Mouse (Mus musculus) layer of hippocampus, adult 9-11 months (tissue): ENCODE measurements around the gene Cd3e.
"Not testable (repeated sequence)": the region's sequence is repeated elsewhere in the genome, so short reads cannot be mapped to it uniquely, and the experiment has no call there.

Source experiments
- DNase-seq: peaks from one replicate; pipeline ENCODE4 v3.0.0; 2022

The Cd3e gene

DNA sequence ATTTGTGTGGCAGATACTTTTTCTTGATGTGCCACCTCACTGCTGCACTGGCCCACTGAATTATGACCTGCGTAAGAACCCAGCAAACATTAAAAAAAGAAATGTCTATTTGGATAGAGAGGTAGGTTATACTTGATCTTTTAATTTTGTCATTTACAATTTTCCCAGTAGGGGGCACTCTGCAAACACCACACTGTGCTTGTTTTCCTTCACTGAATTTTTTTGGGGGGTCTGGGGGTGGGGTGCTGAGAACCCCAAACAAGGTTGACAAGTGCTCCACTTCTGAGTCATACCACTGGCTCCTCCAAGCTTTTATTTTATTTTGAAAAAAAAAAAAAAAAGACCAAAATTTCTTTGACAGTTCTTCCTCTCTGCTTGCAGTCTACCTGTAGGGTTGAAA, 40.0 kb downstream of the Cd3e start:
- DNase-seq = no peak

DNA sequence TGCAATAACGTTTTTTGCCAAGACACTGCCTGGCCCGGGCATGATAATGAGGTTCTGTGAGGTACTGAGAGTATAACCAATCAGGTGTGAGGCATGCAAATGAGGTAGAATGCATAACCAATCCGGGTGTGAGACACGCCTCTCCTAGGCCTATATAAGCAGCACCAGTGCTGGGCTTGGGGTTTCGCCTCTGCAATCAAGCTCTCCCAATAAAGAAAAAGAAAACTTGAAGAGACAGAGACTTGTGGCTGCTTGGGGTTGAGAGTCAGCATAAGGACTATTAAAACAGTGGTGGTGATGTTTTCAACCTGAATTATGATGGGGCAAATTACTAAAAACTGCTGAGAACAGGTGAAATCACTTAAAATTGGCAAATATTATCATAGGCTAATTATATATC, 41.7 kb downstream of the Cd3e start:
- not testable (repeated sequence) for DNase-seq

DNA sequence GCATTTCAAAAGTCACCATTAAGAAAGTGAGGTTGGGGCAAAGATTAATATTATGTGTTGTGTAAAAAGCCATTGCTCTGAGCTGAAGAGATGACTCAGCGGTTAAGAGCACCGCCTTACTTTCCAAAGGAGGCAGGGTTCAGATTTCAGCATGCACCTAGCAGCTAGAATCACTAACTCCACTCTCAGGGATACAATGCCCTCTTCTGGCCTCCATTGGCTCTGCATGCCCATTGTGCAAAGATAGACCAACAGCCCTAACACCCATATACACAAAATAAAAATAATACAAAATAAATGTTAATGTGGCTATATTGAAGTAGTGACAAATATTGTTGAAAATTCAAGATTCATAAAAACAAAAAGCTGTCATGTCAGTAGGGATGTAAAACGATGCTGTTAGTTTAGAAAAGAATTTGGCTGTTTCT, 42.6 kb downstream of the Cd3e start:
- DNase-seq = peak; percentile 56

DNA sequence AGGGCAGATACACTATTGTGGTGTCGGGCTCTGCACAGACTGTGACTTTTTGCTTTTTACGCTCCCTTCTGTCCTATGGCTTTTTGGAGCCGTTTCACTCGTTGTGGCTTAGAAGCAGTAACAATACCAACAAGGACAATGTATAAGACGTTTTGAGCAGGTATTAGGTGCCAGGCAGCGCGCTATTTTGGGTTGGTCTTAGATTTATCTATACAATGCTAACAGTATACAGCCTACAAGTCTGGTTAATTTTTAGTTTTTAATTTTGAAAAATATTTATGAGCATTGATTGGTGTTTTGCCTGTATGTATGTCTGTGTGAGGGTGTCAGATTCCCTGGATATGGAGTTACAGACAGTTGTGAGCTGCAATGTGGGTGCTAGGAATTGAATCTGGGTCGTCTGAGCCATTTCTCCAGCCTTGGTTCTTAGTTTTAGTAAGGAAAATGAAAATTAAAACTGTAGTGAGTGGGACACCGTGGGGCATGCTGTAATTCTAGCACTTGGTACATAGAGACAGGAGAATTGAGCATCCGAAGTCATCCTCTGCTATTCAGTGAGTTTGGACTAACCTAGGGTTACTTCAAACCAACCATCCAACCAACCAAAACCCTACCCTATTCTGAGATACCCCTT, 43.5 kb downstream of the Cd3e start:
- DNase-seq = no peak

DNA sequence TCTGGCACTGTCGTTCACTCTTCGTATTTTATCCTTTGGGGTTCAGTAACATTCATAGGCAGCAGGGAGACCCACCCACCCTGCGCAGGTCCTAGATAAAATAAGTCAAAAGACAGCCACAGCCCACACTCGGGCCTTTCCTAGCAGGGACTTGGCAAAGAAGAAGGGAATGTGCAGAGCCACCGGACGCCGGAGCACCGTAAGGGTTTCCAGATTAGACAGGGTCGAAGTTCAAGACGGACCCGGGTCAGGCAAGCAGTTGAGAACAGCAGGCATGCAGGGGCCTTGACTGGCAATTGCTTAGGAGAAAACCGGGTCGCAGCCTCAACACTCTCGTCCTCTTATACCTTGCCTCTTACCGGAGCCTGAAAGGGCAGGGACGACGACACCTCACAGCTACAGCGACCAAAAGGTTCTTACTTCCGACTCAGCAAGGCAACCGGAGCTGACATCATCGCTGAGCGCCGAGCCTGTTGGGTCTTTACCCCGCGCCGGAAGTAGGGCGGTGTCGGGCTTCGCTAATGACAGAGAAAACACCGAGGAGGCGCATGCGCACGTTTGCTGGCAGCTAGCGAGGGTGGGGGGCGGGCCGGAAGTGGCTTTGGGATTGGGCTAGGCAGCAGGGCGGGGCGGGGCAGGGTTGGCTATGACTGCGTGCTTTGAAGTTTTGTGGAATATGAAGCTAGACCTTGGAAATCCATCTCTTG, 44.1 kb downstream of the Cd3e start, which contains the start of gene Ube4a:
Gene Ube4a, minus strand, starts transcription at position 475 of the 707 bp plus-strand sequence.
- peak; percentile 98 for DNase-seq

DNA sequence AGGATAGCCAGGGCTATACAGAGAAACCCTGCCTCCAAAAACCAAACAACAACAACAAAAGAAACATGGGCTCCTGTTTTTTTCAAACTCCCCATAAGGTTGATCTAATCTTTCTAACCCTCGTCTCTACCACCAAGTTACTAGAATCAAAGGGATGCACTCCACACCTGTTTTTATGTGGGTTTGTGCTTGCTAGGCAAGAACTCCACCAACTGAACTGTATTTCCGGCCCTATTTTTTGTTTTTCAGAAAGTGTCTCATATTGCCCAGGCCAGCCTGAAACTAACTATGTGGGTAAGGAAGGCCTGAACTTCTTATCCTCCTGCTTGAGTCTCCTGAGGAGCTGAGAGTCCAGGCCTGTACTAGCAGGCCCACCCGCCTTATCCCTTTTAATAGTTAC, 55.0 kb downstream of the Cd3e start:
- DNase-seq = no peak
